Mouse (Mus musculus): ENCODE results near the gene Rrbp1.
A peak's percentile ranks its signal among the peaks of the same experiment; 100 is the strongest.

Gene Rrbp1

DNA sequence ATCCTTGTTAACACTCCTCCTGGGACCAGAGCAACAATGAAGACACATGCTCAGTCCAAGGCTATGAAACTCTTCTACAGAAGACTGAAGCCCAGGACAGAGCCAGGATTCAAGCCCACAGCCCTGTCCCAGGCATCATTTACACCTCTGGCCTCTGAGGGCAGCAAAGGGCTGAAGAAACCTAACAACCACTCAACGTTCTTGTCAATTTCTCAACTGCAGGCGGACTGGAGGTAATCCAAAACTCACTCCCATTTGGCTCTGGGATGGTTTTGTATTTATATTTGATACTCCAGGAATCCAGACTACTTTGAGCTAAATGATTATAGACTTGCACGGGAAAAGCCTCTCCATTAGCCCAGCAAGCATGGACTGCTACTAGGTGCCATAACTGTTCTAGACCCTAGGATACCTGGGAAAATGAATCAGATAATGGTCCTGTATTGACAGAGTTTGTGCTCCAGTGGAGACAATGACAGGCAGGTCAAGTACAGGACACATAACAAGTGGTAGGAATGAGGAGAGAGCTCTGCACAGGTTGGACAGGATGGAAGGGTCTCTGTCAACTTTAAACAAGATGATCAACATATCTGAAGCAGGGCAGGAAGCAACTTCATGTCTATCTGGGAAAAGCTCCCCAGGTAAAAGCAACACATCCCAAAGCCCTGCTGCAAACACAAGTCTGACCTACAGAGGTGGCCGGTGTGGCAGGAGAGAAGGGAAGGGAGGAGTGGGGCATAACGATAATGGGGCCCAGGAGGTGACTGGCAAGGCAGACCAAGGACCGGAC is 5.7 kb downstream of the Rrbp1 start:
- no peak for DNase-seq (ENCODE audit: low read depth, low spot score)

DNA sequence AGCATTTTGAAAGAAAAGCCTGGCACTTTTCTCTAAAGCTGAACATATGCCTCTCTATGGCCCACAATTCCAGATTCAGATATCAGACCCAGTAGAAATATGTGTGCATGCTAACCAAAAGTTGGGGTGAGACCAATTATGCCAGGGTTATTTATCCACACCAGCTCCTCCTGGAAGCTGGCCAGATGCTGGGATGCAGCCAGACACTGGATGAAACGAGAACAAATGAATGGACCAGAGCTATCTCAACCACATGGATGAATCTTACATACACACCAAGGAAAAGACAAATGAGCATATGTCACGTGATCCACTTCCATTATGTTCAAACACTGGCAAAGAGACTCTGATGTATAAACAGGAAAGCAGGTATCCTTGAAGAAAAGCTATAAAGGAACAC is 7.5 kb downstream of the Rrbp1 start:
- no peak for DNase-seq (ENCODE audit: low read depth, low spot score)

DNA sequence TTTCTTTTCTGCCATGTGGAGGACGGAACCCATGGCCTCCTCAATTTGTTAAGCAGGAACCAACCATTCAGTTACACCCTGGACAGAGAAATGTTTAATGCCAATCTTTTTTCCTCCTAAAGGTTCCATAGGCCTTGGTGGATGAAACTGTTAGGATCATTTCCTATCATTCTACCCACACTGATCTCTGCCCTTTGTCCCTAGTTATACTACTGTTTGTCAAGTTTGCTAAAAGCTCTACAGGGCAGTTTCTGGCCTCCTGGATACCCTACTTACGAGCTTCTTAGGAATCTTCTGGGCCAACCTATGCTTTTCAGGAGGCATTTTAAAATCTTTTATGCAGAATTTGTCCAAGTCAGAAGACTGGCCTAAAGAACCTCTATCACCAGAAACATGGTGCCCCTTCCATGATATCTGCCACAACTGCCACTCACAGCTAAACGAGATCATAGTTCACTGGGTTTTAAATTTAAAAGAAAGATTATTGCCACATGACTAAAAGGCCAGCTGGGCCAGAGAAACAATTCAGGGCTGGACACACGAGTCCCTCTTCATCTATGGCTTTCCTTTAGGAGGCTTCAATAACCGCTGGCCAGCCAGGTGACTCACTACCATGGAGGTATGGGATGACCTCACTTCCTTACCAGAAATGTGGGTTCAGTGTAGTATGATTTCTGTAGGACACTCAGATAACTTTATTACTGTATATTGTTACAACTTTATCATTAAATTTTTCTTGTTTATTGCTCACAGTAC is 8.7 kb downstream of the Rrbp1 start:
- no peak for DNase-seq (ENCODE audit: low read depth, low spot score)

DNA sequence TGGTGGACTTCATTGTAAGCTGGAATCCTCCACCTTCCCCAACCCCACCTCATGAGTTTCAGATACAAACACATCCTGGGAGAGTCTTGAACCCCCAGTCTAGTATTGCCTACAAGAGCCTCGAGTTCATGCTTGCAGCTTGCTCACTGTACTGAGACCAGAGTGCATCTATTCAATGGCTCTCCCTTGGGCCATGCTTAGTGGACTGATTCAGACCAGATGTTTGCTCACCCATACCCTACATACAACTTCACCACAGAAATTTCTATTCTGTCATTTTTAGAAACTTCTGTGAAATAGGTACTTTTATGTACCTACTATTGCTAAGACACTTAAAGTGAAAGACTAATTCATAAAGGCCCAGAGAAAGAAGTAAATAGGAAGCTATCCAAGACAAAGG is 18.1 kb downstream of the Rrbp1 start:
- DNase-seq (ENCODE audit: low read depth, low spot score), result no peak

DNA sequence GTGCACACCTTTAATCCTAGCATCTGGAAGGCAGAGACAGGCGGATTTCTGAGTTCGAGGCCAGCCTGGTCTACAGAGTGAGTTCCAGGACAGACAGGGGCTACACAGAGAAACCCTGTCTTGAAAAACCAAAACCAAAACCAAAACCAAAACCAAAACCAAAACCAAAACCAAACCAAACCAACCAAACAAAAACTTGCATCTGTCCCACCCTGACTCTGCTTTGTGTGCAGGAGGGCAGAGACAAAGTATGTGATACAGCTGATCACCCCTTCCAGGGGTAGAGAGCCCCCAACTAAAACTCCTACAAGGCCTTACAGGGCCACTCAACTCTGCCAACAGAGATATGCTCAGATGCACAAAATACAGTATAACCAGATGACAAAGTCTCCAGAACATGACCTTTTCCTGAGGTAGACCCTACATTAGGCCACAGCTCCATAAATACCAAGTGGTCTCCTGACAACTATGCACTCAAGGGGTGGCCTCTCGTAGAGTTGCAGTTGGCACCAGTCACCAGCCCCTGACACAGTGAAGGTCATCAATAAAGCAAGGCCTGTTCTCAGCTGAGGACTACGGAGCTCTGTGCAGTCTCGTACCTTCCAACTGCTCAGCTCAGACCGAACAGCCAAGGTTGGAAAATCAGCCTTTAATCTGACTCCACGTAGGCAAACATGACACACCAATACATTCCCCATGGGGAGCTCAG is 18.9 kb downstream of the Rrbp1 start:
- no peak for DNase-seq (ENCODE audit: low read depth, low spot score)

DNA sequence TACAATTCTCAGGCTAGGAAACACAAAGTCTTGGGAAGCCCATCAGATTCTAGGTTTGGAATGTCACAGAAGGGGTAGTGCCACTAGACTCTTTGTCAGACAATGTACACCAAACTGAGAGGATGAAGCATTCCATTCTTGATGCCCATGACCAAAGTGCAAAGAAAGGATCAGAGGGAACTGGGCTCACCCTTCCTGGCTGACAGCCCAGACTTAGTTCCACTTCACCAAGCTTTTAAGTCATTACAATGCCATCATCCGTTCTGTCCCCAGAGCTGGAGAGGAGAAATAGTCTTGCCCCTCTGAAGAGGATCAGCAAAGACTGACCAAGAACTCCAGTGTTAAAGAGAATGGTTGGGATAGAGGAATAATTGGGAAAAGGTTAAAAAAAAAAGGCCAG is 20.1 kb downstream of the Rrbp1 start:
- no peak for DNase-seq (ENCODE audit: low read depth, low spot score)

DNA sequence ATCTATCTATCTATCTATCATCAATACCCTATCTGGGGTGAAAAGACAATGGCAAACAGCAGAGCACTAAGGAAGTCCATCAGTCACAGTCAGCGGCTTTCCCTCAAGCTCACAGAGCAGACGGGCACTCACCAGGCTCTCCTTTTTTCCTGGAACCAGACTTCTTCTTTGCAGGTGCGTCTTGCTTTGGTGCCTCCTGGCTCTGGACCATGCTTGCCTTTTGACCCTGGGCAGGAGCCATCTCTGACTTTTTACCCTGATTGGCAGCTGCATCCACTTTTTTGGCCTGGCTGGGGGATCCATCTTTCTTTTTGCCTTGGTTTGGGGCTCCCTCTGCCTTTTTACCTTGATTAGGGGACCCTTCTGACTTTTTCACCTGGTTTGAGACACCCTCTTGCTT is 23.0 kb downstream of the Rrbp1 start:
- DNase-seq (ENCODE audit: low read depth, low spot score), result no peak

DNA sequence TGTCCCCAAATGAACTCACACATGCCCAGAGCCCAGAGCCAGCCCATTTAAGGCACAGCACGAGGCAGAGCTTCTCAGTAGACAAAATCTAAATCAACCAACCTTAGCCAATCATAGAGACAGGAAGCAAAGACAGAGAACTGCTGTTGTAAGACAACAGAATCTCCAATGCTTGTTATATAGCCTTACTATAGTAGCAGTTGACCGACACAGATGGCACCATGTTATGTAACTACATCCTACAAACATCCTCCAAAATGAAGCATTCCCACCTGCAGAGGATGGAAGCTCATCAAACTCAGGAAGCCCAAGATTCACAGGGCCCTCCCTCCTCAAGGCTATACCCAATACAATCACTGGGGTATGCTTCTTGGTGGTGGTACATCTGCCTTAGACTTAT is 23.6 kb downstream of the Rrbp1 start:
- DNase-seq (ENCODE audit: low read depth, low spot score), result no peak

DNA sequence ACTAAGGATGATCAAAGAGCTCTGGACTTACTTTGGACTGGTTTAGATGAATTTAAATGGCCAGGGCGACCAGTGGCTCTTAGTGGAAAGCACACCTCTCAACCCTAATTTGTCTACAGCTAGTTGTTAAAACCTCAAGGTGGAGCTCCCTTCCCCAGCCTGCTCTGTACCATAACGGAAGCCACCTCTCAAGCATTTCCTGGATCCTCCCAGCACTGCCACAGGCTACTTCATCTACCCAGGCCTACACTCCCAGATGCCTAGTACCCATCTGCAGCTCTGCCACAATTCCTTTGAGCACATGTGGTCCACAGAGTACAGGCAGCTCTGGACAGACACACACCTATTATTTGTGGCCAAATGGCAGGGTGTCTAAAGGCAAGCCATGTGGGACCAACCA is 27.6 kb downstream of the Rrbp1 start:
- no peak for DNase-seq (ENCODE audit: low read depth, low spot score)

DNA sequence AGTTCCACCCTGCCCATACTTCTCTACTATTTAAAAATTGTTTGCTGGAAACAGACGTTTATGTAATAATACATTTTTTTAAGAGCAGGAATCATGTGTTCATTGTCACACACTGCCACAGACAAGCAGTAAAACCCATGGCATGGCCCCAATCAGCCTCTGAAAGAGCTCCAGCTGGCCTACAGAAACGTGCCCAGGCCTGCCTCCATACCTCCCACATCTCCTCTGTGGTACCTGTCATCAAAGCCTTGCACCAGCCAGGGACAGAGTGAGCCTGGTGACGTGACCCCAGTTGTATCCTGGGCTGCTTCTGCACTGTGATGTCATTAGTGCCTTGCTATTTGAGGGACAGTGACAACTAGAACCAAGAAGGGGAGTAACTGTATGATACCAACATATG is 28.2 kb downstream of the Rrbp1 start:
- DNase-seq (ENCODE audit: low read depth, low spot score), result no peak

DNA sequence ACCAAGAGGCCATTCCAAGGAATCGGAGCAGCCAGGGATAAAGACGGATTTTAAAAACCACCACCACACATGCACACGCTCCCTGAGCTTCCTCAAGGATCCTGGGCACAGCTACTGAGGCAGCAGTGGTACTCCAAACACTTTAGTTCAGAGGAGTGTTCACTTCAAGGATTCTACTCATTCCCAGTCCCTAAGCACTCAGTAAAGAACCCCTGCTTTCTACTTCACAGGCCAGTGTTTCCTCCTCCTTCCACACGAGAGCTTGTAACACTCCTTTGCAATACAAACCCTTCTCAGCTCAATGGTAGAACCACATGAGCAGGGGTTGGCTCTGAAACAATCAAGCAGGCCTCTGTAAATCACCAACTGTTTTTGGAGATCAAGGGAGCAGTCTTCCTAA is 28.9 kb downstream of the Rrbp1 start:
- no peak for DNase-seq (ENCODE audit: low read depth, low spot score)

DNA sequence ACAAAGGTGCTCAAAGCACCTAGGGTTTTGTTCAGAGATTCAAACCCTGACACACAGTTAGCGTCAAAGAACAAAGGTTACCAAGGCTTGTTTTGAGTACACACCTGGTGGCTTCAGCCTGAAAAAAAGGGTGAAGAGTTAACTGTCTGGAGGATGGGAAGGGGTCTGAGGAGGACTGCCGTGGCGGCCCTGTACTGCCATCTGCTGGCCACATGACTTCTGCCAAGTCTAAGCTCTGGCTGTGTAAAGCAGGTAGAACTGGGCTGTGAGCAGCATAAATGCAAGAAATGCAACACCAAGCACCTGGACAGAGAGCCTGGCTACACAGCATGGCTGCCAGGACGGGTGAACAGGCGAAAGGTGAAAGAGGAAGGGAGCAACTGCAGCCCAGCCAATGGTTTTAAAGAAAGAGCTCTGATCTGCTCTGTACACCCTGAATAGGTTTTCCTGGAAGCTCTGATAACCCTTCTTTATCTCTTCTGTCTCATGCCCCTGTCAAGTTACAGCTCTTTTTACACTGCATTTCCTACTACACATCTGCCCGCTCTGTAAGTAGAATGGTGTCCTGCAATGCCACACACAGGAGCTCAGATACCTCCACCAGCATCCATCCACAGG is 30.2 kb downstream of the Rrbp1 start:
- peak; percentile 50 for DNase-seq (ENCODE audit: low read depth, low spot score)

DNA sequence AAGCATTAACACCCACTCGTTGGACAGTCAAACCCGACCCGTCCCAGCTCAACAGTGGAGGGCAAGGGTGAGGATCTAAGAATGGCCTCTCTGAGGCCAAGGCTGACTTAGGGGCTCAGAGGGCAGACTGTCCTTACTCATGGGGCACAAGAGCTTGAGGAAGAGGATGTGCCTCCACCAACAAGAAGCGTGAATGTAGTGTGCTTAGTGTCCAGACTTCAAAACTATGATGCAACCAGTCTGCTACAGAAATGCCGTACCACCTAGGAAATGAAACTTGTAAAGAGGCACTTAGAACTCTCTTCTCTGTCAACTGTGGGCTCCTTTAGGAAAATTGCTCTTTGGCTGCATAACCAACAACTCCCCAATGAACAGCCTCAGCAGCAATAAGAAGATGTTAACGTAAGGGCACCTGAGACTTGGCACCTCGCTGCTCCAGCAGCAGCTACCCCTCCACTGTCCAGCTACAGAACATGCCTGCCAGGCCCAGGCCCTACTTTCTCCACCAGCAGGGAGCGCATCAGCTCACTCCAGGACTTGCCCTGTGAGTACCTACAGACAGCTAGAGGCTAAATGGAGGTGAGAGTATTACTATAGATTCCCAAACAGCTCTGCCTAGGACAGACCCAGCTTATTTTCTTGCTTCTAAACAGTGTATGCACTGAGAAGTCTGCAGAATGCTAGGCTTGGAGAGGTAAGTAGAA is 32.5 kb downstream of the Rrbp1 start:
- DNase-seq (ENCODE audit: low read depth, low spot score), result no peak

DNA sequence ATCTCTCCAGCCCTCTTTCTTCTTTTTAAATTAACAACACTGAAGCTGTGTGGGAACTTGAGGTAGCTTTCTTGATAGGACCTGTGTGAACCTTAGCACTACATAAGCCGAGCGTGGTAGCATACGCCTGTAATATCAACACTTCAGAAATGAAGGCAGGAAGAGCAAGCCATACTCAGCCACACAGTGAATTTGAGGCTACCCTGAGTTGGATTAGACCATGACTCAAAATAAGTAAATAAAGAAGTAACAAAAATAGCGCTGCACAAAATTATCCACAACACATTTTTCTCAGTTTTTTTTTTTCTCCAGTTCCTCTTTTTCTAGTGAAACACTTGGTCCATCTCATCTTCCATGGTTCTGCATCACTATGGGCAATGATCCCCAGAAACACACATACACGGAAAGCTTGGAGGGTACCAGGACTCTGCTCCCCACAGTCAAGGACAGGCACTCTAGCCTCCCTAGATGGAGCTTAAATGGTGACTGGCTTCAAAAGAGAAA is 35.9 kb downstream of the Rrbp1 start:
- no peak for DNase-seq (ENCODE audit: low read depth, low spot score)

DNA sequence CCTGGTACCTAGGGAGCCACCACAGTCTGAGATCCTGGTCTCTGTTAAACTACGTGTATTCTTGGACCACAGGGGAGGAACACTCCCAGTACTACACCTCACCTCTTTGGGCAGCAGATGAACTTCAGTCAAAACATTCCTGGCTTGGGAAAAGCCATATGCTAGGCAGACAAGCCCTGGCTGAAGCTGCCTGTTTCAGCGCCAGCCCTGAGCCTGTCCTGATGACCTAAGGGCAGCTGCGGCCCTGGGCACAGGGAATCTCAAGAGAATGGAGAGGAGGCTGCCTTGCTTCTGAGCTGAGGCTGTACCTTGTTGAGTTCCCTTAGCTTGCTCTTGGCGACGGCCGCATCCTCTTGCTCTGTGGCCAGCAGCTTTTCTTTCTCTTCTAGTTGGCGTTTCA is 37.9 kb downstream of the Rrbp1 start:
- DNase-seq (ENCODE audit: low read depth, low spot score), result no peak

DNA sequence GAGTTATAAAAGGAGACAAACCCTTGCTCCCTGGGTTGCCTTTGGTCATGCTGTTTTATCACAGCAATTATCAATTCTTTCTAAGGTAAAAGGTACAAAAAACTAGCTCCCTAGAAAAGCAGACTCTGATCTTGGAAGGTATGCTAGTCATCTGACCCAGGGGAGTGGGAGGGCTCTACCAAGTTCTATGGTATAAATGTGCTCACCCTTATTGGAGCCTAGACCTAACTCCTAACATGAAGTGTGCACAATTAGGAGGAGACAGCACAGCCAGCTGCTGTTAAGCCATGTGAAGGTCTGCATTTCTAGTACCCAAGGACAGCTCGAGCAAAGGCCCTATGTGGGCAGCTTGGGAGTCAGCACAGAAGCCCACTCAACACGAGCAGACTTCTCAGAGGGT is 39.2 kb downstream of the Rrbp1 start:
- no peak for DNase-seq (ENCODE audit: low read depth, low spot score)

DNA sequence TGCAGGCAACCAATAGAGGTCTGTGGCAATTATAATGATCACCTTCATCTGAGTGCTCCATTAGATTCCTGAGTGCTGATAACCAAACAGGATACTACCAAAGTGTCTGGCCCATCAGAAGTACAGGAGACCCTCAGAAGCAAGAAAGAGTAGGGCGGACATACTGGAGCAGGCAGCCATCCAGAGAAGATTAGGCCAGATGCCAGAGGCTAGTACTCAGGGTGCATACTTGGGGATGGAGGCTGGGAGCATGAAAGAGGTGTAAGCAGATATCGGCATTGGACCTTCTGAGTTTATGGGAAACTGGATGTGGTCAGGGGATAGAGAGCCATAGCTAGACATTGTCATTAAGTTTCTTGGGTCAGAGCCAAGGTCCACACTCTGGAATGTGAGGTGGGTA is 40.2 kb downstream of the Rrbp1 start:
- DNase-seq (ENCODE audit: low read depth, low spot score), result no peak

DNA sequence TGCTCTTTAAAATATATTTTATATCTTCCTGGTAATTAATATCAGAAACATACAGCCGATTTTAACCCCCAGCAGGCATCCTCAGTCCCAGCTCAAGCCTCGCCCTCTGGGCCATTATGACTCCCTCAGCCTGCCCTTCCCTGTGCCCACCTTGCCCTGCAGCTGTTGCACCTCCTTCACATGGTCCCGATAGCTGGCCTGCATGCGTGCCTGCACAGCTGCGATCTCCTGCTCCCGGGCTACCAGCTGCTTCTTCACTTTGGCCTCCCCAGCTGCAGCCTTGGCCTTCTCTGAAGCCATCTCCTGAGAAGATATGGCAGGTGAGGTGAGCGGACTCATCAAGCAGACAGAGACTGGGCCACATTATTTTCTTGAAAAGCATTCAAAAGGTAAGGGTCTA is 41.8 kb downstream of the Rrbp1 start:
- DNase-seq (ENCODE audit: low read depth, low spot score), result no peak

DNA sequence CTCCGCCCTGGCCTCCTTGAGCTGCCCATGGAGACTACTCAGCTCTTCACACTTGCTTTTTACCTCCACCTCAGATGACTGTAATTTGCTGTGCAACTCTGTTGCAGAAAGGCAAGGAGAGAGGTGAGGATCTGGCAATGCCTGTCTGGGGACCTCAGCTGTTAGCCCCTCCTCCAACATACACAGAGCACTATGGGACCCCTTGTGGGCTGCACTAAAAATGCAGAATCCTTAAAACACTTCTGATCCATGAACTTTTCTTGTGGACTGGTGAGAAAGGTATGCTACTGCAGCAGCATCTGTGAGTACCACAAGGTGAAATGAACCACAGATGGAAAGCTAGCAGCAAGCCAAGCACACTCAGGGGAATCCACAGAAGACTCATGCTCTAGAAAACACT is 47.7 kb downstream of the Rrbp1 start:
- DNase-seq (ENCODE audit: low read depth, low spot score), result no peak

DNA sequence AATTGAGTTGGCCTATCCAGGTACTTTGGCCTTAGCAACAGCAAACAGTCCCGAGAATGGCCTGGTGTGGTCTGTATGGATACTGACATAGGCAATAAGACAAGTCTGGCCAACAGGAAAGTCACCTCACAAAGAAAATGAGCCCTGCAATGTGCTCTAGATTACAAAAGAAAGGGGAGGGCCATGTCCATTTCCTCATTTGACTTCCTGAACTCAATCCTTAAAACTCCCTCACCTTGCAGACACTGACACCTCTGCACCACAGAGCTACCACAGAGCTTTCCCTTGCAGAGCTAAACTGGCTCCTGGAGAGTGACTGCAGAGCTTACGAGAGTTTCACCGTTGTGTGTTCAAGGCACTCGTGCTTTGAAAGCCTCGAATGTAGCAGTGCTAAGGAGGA is 48.9 kb downstream of the Rrbp1 start:
- no peak for DNase-seq (ENCODE audit: low read depth, low spot score)

DNA sequence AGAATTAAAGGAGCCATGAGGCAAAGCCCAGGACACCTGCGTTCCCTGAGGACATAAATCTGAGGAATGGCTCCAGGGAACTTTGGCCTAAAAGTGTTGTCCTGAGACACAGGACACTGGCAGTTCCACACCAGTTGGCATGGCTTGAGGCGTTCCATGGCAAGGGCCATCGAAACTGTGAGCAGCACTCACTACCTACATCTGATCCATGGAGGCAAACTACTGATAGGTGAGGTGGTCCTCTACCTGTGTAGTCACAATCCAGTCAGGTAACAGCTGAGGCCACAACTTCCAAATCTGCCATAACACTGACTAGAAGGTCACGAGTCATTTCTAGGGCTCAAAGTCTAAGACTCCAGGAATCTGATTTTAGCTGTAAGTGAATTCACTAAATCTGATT is 55.3 kb downstream of the Rrbp1 start:
- no peak for DNase-seq (ENCODE audit: low read depth, low spot score)

Data from embryo, embryonic 11.5 days (tissue).